Mouse (Mus musculus) megakaryocyte, adult 5-6 weeks (primary cell): ENCODE measurements around the gene Epb41l1. TPM values are rescaled to one million over a fixed set of nuclear protein-coding genes. Genes with fewer than 3 reads are reported as not detected.
"Not testable (repeated sequence)": the region's sequence is repeated elsewhere in the genome, so short reads cannot be mapped to it uniquely, and the experiment has no call there.

Experiments
- ATAC-seq: 2 replicates; pipeline ENCODE4 v1.8.0; 2016; ENCODE audit warnings: mild to moderate bottlenecking, inconsistent platforms; ENCODE audit not compliant: poor library complexity, severe bottlenecking
- total RNA-seq, 2 experiments: library from RNA; stranded (forward) in 1 of 2; stranded (reverse) in 1 of 2; fragments of 153-499, 151-499 nt in 1 of 2; fragments of 221-1000, 200-1000 nt in 1 of 2; gene quantifications; 2 replicates each; pipeline versions ENCODE4 v1.2.3 to v1.2.4; 2015 to 2017

Epb41l1 gene
- total RNA-seq, 2 experiments from 2014 or later: 0.48 to 0.98 TPM

- ATAC-seq: no peak
Observed at GRCm38 (mm10) chr2:156482764-156483163, 62.1 kb downstream of the Epb41l1 start.

- ATAC-seq: no peak
Observed at GRCm38 (mm10) chr2:156483204-156483603, 62.5 kb downstream of the Epb41l1 start.

GRCm38 (mm10) chr2:156486086-156486751, 65.5 kb downstream of the Epb41l1 start:
- no peak for ATAC-seq

- ATAC-seq: no peak
Observed at GRCm38 (mm10) chr2:156487589-156488160, 67.0 kb downstream of the Epb41l1 start.

GRCm38 (mm10) chr2:156488166-156488814, 67.6 kb downstream of the Epb41l1 start:
- no peak for ATAC-seq

- ATAC-seq: no peak
Observed at GRCm38 (mm10) chr2:156490176-156490575, 69.5 kb downstream of the Epb41l1 start.

GRCm38 (mm10) chr2:156491796-156492195, 71.1 kb downstream of the Epb41l1 start:
- ATAC-seq: no peak

GRCm38 (mm10) chr2:156493766-156494165, 73.1 kb downstream of the Epb41l1 start:
- ATAC-seq: no peak

GRCm38 (mm10) chr2:156494465-156494864, 73.8 kb downstream of the Epb41l1 start:
- no peak for ATAC-seq

- ATAC-seq: no peak
Observed at GRCm38 (mm10) chr2:156494875-156495274, 74.2 kb downstream of the Epb41l1 start.

- ATAC-seq: no peak
Observed at GRCm38 (mm10) chr2:156496816-156497566, 76.3 kb downstream of the Epb41l1 start.

GRCm38 (mm10) chr2:156497915-156498314, 77.2 kb downstream of the Epb41l1 start:
- ATAC-seq: peak; percentile 54; the same call in 1 of the 2 replicates

GRCm38 (mm10) chr2:156501025-156501424, 80.3 kb downstream of the Epb41l1 start:
- no peak for ATAC-seq

GRCm38 (mm10) chr2:156505533-156505932, 84.8 kb downstream of the Epb41l1 start:
- no peak for ATAC-seq

- ATAC-seq: no peak
Observed at GRCm38 (mm10) chr2:156512028-156512427, 91.3 kb downstream of the Epb41l1 start.

GRCm38 (mm10) chr2:156512561-156512960, 91.9 kb downstream of the Epb41l1 start:
- ATAC-seq: no peak

GRCm38 (mm10) chr2:156515102-156515501, 94.4 kb downstream of the Epb41l1 start:
- ATAC-seq: no peak

GRCm38 (mm10) chr2:156515565-156516185, 95.0 kb downstream of the Epb41l1 start:
- peak; percentile 73 for ATAC-seq

GRCm38 (mm10) chr2:156516678-156517077, 96.0 kb downstream of the Epb41l1 start:
- ATAC-seq: not testable (repeated sequence)

- ATAC-seq: no peak
Observed at GRCm38 (mm10) chr2:156518306-156518705, 97.6 kb downstream of the Epb41l1 start.

- no peak for ATAC-seq
Observed at GRCm38 (mm10) chr2:156519584-156519983, 98.9 kb downstream of the Epb41l1 start.
